Mouse (Mus musculus) stomach, postnatal 0 days (tissue): ENCODE results near the gene Mif4gd. TPM values are rescaled to one million over a fixed set of nuclear protein-coding genes. Genes with fewer than 3 reads are reported as not detected.

Experiments used
- ATAC-seq: fragments of 200-750 bp; cut with Nextera tagmentation; 2 replicates; pipeline ENCODE4 v1.8.0; 2017; ENCODE audit not compliant: low FRiP score, low TSS enrichment
- DNase-seq: peaks from one replicate; pipeline ENCODE4 v3.0.0-alpha.2; 2016; ENCODE audit warnings: low spot score
- H3K27ac ChIP-seq: fragments of 300-500 bp; sonication (generic); replicated peaks from 2 replicates; pipeline ENCODE4 v1.5.1; 2014; ENCODE audit warnings: mild to moderate bottlenecking, control low read depth
- H3K27me3 ChIP-seq: fragments of 300-500 bp; sonication (generic); 2 replicates; pipeline ENCODE4 v1.6.1; 2014; ENCODE audit warnings: low read length; ENCODE audit not compliant: control insufficient read depth, insufficient read depth
- H3K36me3 ChIP-seq: fragments of 300-500 bp; sonication (generic); 2 replicates; pipeline ENCODE4 v1.6.1; 2014; ENCODE audit warnings: low read length, mixed read lengths; ENCODE audit not compliant: control insufficient read depth, insufficient read depth
- H3K4me1 ChIP-seq: fragments of 300-500 bp; sonication (generic); replicated peaks from 2 replicates; pipeline ENCODE4 v1.6.1; 2014; ENCODE audit warnings: antibody characterized with exemption; ENCODE audit not compliant: control insufficient read depth, insufficient read depth
- H3K4me2 ChIP-seq: fragments of 300-500 bp; sonication (generic); replicated peaks from 2 replicates; pipeline ENCODE4 v1.6.1; 2014; ENCODE audit warnings: low read depth, mild to moderate bottlenecking, control low read depth, moderate library complexity
- H3K4me3 ChIP-seq: fragments of 300-500 bp; sonication (generic); 2 replicates; pipeline ENCODE4 v1.5.1; 2014; ENCODE audit warnings: low read depth, low read length, control low read depth
- H3K9ac ChIP-seq: fragments of 300-500 bp; sonication (generic); 2 replicates; pipeline ENCODE4 v1.6.1; 2014; ENCODE audit warnings: mild to moderate bottlenecking, low read length, control low read depth, mixed read lengths
- H3K9me3 ChIP-seq: fragments of 300-500 bp; sonication (generic); 2 replicates; pipeline ENCODE4 v1.6.1; 2016; ENCODE audit warnings: low read length; ENCODE audit not compliant: control insufficient read depth
- CTCF ChIP-seq: IDR thresholded peaks from 2 replicates; pipeline ENCODE4 v1.5.1; 2016; ENCODE audit warnings: antibody characterized with exemption, low read depth, mild to moderate bottlenecking, moderate library complexity
- EP300 ChIP-seq: optimal IDR thresholded peaks from 2 replicates; pipeline ENCODE3; 2016; ENCODE audit warnings: antibody characterized with exemption
- WGBS: fragments of 180-500 bp; shearing (Covaris S2); extraction: QIAGEN DNeasy Blood & Tissue Kit; methylation state at CpG from one replicate; pipeline ENCODE4 v1.1.7; 2014; 5-methylcytosine and 5-hydroxymethylcytosine counted together
- polyA plus RNA-seq: library from polyadenylated mRNA; unstranded; fragments of >200 nt; fragmentation: Nextera tagmentation; extraction: Ambion mirVana; gene quantifications from 2 replicates; pipeline ENCODE4 v1.2.1, GENCODE M21; 2015

Mif4gd gene
- polyA plus RNA-seq, 1 experiment from 2014 or later: 48.9 TPM

GRCm38 (mm10) chr11:115582913-115583606, 29.7 kb downstream of the Mif4gd start:
- DNase-seq (no peak), ATAC-seq (no peak)
- H3K9ac ChIP-seq: no peak overlapping the region
- H3K9me3 ChIP-seq: no peaks in the 10 kb centered on the region
- no peak overlapping the region for H3K4me3 ChIP-seq
- TF ChIP-seq CTCF: no peak
- no peak for TF ChIP-seq EP300
- 69% methylated on average over 10 of the region's 10 CpGs for WGBS
- no peaks in the 10 kb centered on the region for H3K27me3 ChIP-seq
- no peaks in the 10 kb centered on the region for H3K4me1 ChIP-seq
- no peak overlapping the region for H3K27ac ChIP-seq
- peaks cover 49% of the 10 kb centered on the region for H3K36me3 ChIP-seq
- no peak overlapping the region for H3K4me2 ChIP-seq

GRCm38 (mm10) chr11:115579080-115579479, 33.7 kb downstream of the Mif4gd start:
- Histone ChIP-seq H3K36me3 (peaks cover 20% of the 10 kb centered on the region), H3K4me1 (no peaks in the 10 kb centered on the region)

GRCm38 (mm10) chr11:115564961-115565360, 47.8 kb downstream of the Mif4gd start:
- Histone ChIP-seq H3K4me2 (peak overlapping the region; percentile 67), H3K4me3 (peak overlapping the region; percentile 76), H3K9me3 (no peaks in the 10 kb centered on the region), H3K27ac (no peak overlapping the region), H3K36me3 (peaks cover 6% of the 10 kb centered on the region; the same call in 1 of the 2 replicates), H3K4me1 (no peaks in the 10 kb centered on the region), H3K9ac (peak overlapping the region; percentile 77), H3K27me3 (no peaks in the 10 kb centered on the region)
- ATAC-seq: no peak
- 12% methylated on average over 7 of the region's 7 CpGs for WGBS
- TF ChIP-seq EP300 (no peak), CTCF (no peak)
- no peak for DNase-seq

More at GRCm38 (mm10) chr11:115579080-115579479, 33.7 kb downstream of the Mif4gd start:
- no peak for TF ChIP-seq EP300
- TF ChIP-seq CTCF: no peak
- ATAC-seq (no peak), DNase-seq (no peak)
- Histone ChIP-seq H3K9me3 (no peaks in the 10 kb centered on the region), H3K4me2 (no peak overlapping the region), H3K4me3 (no peak overlapping the region), H3K27ac (no peak overlapping the region), H3K9ac (no peak overlapping the region), H3K27me3 (no peaks in the 10 kb centered on the region)

GRCm38 (mm10) chr11:115564064-115564809, 48.5 kb downstream of the Mif4gd start, which contains the start of gene Nup85:
Gene Nup85, plus strand, starts transcription at chr11:115564434.
- peak within 1 kb of the TSS; percentile 77 for H3K9ac ChIP-seq
- no peaks in the 10 kb centered on the region; the same call in 1 of the 2 replicates for H3K36me3 ChIP-seq
- ATAC-seq (peak; percentile 91), DNase-seq (peak; percentile 95)
- H3K27me3 ChIP-seq: no peaks in the 10 kb centered on the region
- peak within 1 kb of the TSS; percentile 82 for H3K27ac ChIP-seq
- under 1% methylated on average over 42 of the region's 42 CpGs for WGBS
- peak within 1 kb of the TSS; percentile 76 for H3K4me3 ChIP-seq
- peak within 1 kb of the TSS; percentile 67 for H3K4me2 ChIP-seq
- H3K9me3 ChIP-seq: no peaks in the 10 kb centered on the region
- peak; percentile 14; the same call in 1 of the 2 replicates for TF ChIP-seq CTCF
- peak; percentile 98 for TF ChIP-seq EP300
- H3K4me1 ChIP-seq: no peaks in the 10 kb centered on the region

GRCm38 (mm10) chr11:115563406-115563805, 49.4 kb downstream of the Mif4gd start:
- no peak for ATAC-seq
- H3K4me2 ChIP-seq: peak overlapping the region; percentile 67
- DNase-seq: no peak

More at GRCm38 (mm10) chr11:115563406-115563805, 49.4 kb downstream of the Mif4gd start:
- H3K4me3 ChIP-seq: peak overlapping the region; percentile 76
- peak overlapping the region; percentile 77; the same call in 1 of the 2 replicates for H3K9ac ChIP-seq
- TF ChIP-seq EP300 (no peak), CTCF (peak; percentile 37; the same call in 1 of the 2 replicates)
- no peaks in the 10 kb centered on the region for H3K4me1 ChIP-seq
- H3K27ac ChIP-seq: no peak overlapping the region
- 46% methylated on average over 4 of the region's 4 CpGs for WGBS
- no peaks in the 10 kb centered on the region for H3K27me3 ChIP-seq
- H3K36me3 ChIP-seq: no peaks in the 10 kb centered on the region; the same call in 1 of the 2 replicates
- no peaks in the 10 kb centered on the region for H3K9me3 ChIP-seq

Other genes starting within 250 kb of the Mif4gd start
- gene Hid1, start 245.2 kb downstream of the Mif4gd start, polyA plus RNA-seq: 37.5 and 42.7 TPM in 2 replicates
- 3.9 and 4.1 TPM in 2 replicates for gene Cdr2l, start 231.1 kb downstream of the Mif4gd start, polyA plus RNA-seq
- 138 and 144 TPM in 2 replicates for gene Mrpl58, start 209.2 kb downstream of the Mif4gd start, polyA plus RNA-seq
- gene Atp5h, start 193.0 kb downstream of the Mif4gd start, polyA plus RNA-seq: 883 and 916 TPM in 2 replicates
- 11.6 and 13.0 TPM in 2 replicates for gene Kctd2, start 192.8 kb downstream of the Mif4gd start, polyA plus RNA-seq
- 0.10 and 0.13 TPM in 2 replicates for gene Trim80, start 172.4 kb downstream of the Mif4gd start, polyA plus RNA-seq
- 14.4 and 17.3 TPM in 2 replicates for gene Slc16a5, start 150.5 kb downstream of the Mif4gd start, polyA plus RNA-seq
- 6.3 and 6.5 TPM in 2 replicates for gene Armc7, start 137.3 kb downstream of the Mif4gd start, polyA plus RNA-seq
- gene Nt5c, start 121.1 kb downstream of the Mif4gd start, polyA plus RNA-seq: 145 and 152 TPM in 2 replicates
- 356 and 371 TPM in 2 replicates for gene Jpt1, start 98.6 kb downstream of the Mif4gd start, polyA plus RNA-seq
- 533 and 539 TPM in 2 replicates for gene Sumo2, start 76.7 kb downstream of the Mif4gd start, polyA plus RNA-seq
- 44.6 and 47.2 TPM in 2 replicates for gene Nup85, start 48.5 kb downstream of the Mif4gd start, polyA plus RNA-seq
- gene Mrps7, start 9.0 kb downstream of the Mif4gd start, polyA plus RNA-seq: 52.6 and 58.4 TPM in 2 replicates
- 5.2 TPM in 2 replicates for gene Gga3, start 8.9 kb downstream of the Mif4gd start, polyA plus RNA-seq
- gene Slc25a19, start 15.3 kb upstream of the Mif4gd start, polyA plus RNA-seq: 12.5 and 14.0 TPM in 2 replicates
- gene Grb2, start 95.6 kb upstream of the Mif4gd start, polyA plus RNA-seq: 54.2 and 58.8 TPM in 2 replicates
- 8.2 and 10.0 TPM in 2 replicates for gene Tmem94, start 152.5 kb upstream of the Mif4gd start, polyA plus RNA-seq
- gene Caskin2, start 200.7 kb upstream of the Mif4gd start, polyA plus RNA-seq: 6.6 and 8.6 TPM in 2 replicates
- 18.8 and 20.1 TPM in 2 replicates for gene Tsen54, start 201.8 kb upstream of the Mif4gd start, polyA plus RNA-seq
- 58.4 and 63.5 TPM in 2 replicates for gene Llgl2, start 211.1 kb upstream of the Mif4gd start, polyA plus RNA-seq
- gene Myo15b, start 245.4 kb upstream of the Mif4gd start, polyA plus RNA-seq: 16.0 and 18.2 TPM in 2 replicates